Mouse (Mus musculus): Measurements from ENCODE around the gene Maats1. TPM values are rescaled to one million over a fixed set of nuclear protein-coding genes. Genes with fewer than 3 reads are reported as not detected.

Gene Maats1
- total and polyA plus RNA-seq, 3 experiments: 0.03 TPM; not detected in 2

DNA sequence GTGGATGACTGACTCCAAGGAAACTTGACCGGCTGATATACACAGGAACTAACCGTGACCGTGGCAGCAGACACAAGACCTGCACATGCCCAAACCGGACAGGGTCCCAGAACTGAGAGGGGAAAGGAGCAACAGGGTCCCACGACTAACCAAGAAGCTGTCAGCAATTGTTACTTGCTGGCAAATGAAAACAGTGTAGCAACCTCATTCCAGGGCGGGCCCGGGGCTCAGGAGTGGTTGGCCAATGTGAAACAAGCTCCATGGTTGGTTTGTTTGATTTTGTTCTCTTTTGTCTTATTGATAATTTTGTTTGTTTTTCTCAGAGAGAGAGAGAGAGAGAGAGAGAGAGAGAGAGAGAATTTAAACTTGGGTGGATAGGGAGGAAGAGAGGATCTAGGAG is 61.0 kb downstream of the Maats1 start:
- DNase-seq (ENCODE audit: low read depth, low spot score): no peak
- H3K36me3 ChIP-seq (ENCODE audit: control insufficient read depth in 1 of 2, insufficient read depth in 2 of 2, low read length in 2 of 2): no peaks in the 10 kb centered on the region
- no peak overlapping the region for H3K27ac ChIP-seq (ENCODE audit: control insufficient read depth, low read depth, low read length)
- no peaks in the 10 kb centered on the region for H3K79me2 ChIP-seq (ENCODE audit: control insufficient read depth, insufficient read depth, low read length, poor library complexity)
- H3K4me1 ChIP-seq (ENCODE audit: control insufficient read depth in 1 of 2, insufficient read depth in 2 of 2, low read length in 2 of 2): no peaks in the 10 kb centered on the region
- H3K9me3 ChIP-seq (replicated peaks; ENCODE audit: insufficient read depth, low read length): no peaks in the 10 kb centered on the region
- no peak overlapping the region for H3K9ac ChIP-seq (ENCODE audit: control insufficient read depth, low read depth, low read length, poor library complexity, severe bottlenecking)
- no peak for TF ChIP-seq MYB (IDR thresholded peaks at IDR 0.05; ENCODE audit: low read depth, low read length)
- TF ChIP-seq NRF1 (IDR thresholded peaks at IDR 0.05; ENCODE audit: insufficient read depth, low read depth, low read length, poor library complexity, severe bottlenecking): no peak
- no peak for TF ChIP-seq RAD21 (IDR thresholded peaks at IDR 0.05; ENCODE audit: low read depth, low read length)
- TF ChIP-seq MEF2A (IDR thresholded peaks at IDR 0.05; ENCODE audit: extremely low read depth, insufficient replicate concordance, low read depth, low read length, poor library complexity, severe bottlenecking): no peak
- TF ChIP-seq CTCF (IDR thresholded peaks at IDR 0.05 in 2 of 3, conservative IDR thresholded peaks at IDR 0.05 in 1 of 3; ENCODE audit: control insufficient read depth in 1 of 3, insufficient read depth in 1 of 3, low read depth in 2 of 3, low read length in 3 of 3, poor library complexity in 1 of 3, severe bottlenecking in 1 of 3): no peak
- no peak for TF ChIP-seq MAZ (IDR thresholded peaks at IDR 0.05; ENCODE audit: low read depth, low read length)
- TF ChIP-seq TAL1 (IDR thresholded peaks at IDR 0.05; ENCODE audit: low read length): no peak
- no peak for TF ChIP-seq HCFC1 (IDR thresholded peaks at IDR 0.05; ENCODE audit: low read depth, low read length)
- no peak for TF ChIP-seq SMC3 (IDR thresholded peaks at IDR 0.05; ENCODE audit: low read depth, low read length)
- TF ChIP-seq TBP (IDR thresholded peaks at IDR 0.05; ENCODE audit: low read depth, low read length): no peak
- peaks cover 3 to 7% of the 10 kb centered on the region in 2 experiments for H3K27me3 ChIP-seq (ENCODE audit: control insufficient read depth in 1 of 2, insufficient read depth in 2 of 2, low read length in 2 of 2)
- H3K4me3 ChIP-seq (ENCODE audit: control insufficient read depth in 1 of 2, insufficient read depth in 1 of 2, low read depth in 2 of 2, low read length in 2 of 2): no peak overlapping the region

DNA sequence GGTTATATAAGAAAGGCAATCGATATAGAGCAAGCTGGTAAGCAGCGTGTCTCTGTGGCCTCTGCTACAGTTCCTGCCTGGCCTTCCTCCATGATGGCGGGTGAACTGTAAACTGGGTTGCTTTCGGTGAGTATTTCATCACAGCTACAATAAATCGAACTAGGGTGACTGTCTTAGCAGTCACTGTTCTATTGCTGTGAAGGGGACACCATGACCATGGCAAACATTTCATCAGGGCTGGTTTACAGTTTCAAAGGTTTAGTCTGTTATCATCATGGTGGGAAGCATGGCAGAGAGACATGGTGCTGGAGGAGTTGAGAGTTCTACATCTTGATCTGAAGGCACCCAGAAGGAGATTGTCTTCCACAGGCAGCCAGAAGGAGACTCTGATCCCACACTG is 62.1 kb downstream of the Maats1 start:
- H3K9ac ChIP-seq (ENCODE audit: control insufficient read depth, low read depth, low read length, poor library complexity, severe bottlenecking): no peak overlapping the region
- H3K27me3 ChIP-seq (ENCODE audit: control insufficient read depth in 1 of 2, insufficient read depth in 2 of 2, low read length in 2 of 2): peaks cover 3 to 7% of the 10 kb centered on the region in 2 experiments
- DNase-seq (ENCODE audit: low read depth, low spot score): no peak
- H3K9me3 ChIP-seq (replicated peaks; ENCODE audit: insufficient read depth, low read length): no peaks in the 10 kb centered on the region
- H3K36me3 ChIP-seq (ENCODE audit: control insufficient read depth in 1 of 2, insufficient read depth in 2 of 2, low read length in 2 of 2): no peaks in the 10 kb centered on the region
- no peak overlapping the region for H3K27ac ChIP-seq (ENCODE audit: control insufficient read depth, low read depth, low read length)
- H3K79me2 ChIP-seq (ENCODE audit: control insufficient read depth, insufficient read depth, low read length, poor library complexity): no peaks in the 10 kb centered on the region
- TF ChIP-seq UBTF (IDR thresholded peaks at IDR 0.05; ENCODE audit: borderline replicate concordance, insufficient read depth, low read depth, low read length) (no peak), TCF12 (IDR thresholded peaks at IDR 0.05; ENCODE audit: low read depth, low read length) (no peak)
- H3K4me3 ChIP-seq (ENCODE audit: control insufficient read depth in 1 of 2, insufficient read depth in 1 of 2, low read depth in 2 of 2, low read length in 2 of 2): no peak overlapping the region
- H3K4me1 ChIP-seq (ENCODE audit: control insufficient read depth in 1 of 2, insufficient read depth in 2 of 2, low read length in 2 of 2): no peaks in the 10 kb centered on the region

DNA sequence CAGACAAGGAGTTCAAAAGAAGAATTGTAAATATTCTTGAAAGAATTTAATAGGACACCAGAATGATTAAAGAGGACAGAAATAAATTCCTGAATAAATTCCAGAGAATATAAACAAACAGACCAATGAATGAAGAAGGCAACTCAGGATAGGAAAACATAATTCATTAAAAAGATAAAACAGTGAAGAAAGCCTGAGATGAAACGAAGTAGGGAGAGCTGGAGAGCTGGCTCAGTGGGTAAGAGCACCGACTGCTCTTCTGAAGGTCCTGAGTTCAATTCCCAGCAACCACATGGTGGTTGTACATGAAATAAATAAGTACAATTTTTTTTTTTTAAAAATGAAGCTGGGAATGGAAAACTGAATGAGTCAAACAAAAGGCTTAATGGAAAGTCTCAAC is 67.2 kb downstream of the Maats1 start:
- Histone ChIP-seq H3K4me1 (ENCODE audit: control insufficient read depth in 1 of 2, insufficient read depth in 2 of 2, low read length in 2 of 2) (no peaks in the 10 kb centered on the region), H3K4me3 (ENCODE audit: control insufficient read depth in 1 of 2, insufficient read depth in 1 of 2, low read depth in 2 of 2, low read length in 2 of 2) (no peak overlapping the region), H3K36me3 (ENCODE audit: control insufficient read depth in 1 of 2, insufficient read depth in 2 of 2, low read length in 2 of 2) (no peaks in the 10 kb centered on the region), H3K27ac (ENCODE audit: control insufficient read depth, low read depth, low read length) (no peak overlapping the region), H3K9me3 (replicated peaks; ENCODE audit: insufficient read depth, low read length) (no peaks in the 10 kb centered on the region), H3K79me2 (ENCODE audit: control insufficient read depth, insufficient read depth, low read length, poor library complexity) (no peaks in the 10 kb centered on the region), H3K27me3 (ENCODE audit: control insufficient read depth in 1 of 2, insufficient read depth in 2 of 2, low read length in 2 of 2) (peaks cover 4 to 6% of the 10 kb centered on the region in 2 experiments), H3K9ac (ENCODE audit: control insufficient read depth, low read depth, low read length, poor library complexity, severe bottlenecking) (no peak overlapping the region)
- TF ChIP-seq TBP (IDR thresholded peaks at IDR 0.05; ENCODE audit: low read depth, low read length) (peak; percentile 54; the same call in 1 of the 2 replicates), ETS1 (IDR thresholded peaks at IDR 0.05; ENCODE audit: low read depth, low read length) (no peak)
- no peak for DNase-seq (ENCODE audit: low read depth, low spot score)

All from MEL (cell line).